Mouse (Mus musculus): ENCODE measurements around the gene Lmo4. TPM values are rescaled to one million over a fixed set of nuclear protein-coding genes. Genes with fewer than 3 reads are reported as not detected.
A peak's percentile ranks its signal among the peaks of the same experiment; 100 is the strongest.

Lmo4 gene
- polyA plus RNA-seq, 1 experiment = 304 TPM

DNA sequence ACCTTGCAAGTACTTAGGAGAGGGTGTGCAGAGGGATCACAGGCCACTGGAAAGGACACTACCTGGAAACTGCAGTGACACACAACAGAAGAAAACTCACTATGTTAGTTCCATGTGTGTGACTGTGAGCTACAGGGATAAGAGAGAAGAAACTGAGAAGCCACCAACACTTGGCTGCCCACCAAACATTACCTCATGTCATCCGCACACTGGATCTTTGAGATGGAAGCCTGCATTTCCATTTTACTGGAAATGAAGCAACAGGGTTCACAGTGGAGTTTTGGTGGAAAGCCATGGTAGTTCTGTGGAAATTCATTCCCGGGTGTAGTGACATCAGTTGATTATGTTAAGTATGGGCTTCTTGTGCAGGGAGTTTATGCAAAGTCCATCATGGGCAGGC lies 43.8 kb downstream of the Lmo4 start:
- no peak for DNase-seq (ENCODE audit: extremely low spot score in 1 of 2, low spot score in 1 of 2)

- no peak for DNase-seq (ENCODE audit: extremely low spot score in 1 of 2, low spot score in 1 of 2)
These were observed 49.3 kb downstream of the Lmo4 start for GRCm38 (mm10) chr3:144155746-144156145.

DNA sequence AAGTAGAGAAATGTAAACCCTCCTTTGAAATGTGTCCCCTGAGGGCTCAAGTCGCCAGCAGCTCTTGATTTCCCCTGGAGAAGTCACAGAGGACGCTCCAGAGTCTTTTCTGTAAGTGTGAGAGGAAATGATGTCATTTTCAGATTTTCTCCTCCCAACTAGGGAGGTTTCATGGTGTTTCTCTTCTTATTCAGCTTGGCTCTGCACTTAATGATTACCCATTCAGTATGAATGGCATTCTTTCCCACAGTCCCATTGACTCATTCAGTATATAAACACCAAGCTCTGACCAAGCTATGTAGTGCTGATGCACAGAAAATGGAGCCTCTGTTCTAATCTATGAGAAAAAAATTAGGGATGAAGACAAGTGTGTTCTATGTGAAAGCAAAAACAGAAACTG lies 51.6 kb downstream of the Lmo4 start:
- no peak for DNase-seq (ENCODE audit: extremely low spot score in 1 of 2, low spot score in 1 of 2)

DNA sequence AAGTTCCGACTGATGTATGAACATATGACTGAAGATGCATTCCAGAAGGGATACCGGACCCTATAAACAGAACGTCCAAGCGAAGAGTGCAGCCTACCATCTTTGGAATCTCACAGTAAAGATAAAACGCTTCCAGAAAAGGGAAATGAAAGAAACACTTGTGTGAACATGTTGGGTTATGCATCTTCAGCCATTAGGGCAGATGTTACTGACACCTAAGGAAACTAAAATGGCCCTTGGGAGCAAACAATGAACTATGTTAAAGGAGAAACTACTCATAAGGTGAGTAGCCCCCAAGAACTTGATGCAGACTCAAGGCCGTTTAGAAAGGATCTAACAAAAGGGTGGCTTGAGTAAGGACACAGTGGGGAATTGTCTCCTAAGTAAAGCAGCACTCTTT lies 54.0 kb downstream of the Lmo4 start:
- DNase-seq (ENCODE audit: extremely low spot score in 1 of 2, low spot score in 1 of 2) = no peak

GRCm38 (mm10) chr3:144148234-144148633 lies 56.8 kb downstream of the Lmo4 start:
- peak in 1 of 2 experiments; percentile 13 for DNase-seq (ENCODE audit: extremely low spot score in 1 of 2, low spot score in 1 of 2)

DNA sequence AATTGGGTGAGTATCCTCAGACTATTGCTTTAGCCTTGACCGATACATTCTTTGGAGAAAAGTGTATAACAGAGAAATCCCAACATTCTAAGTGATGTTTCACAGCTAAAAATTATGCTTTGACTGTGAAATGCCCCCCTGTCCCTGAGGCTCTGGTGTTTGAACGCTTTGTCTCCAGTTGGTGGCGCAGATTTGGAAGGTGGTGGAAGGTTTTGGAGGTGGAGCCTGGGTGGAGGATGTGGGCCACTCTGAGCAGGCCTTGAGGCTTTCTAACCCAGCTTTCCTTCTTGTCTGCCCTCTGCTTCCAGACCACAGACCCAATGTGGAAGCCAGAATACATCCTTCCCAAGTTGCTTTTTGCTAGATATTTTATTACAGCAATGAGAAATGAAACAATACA lies 57.8 kb downstream of the Lmo4 start:
- no peak for DNase-seq (ENCODE audit: extremely low spot score in 1 of 2, low spot score in 1 of 2)

DNA sequence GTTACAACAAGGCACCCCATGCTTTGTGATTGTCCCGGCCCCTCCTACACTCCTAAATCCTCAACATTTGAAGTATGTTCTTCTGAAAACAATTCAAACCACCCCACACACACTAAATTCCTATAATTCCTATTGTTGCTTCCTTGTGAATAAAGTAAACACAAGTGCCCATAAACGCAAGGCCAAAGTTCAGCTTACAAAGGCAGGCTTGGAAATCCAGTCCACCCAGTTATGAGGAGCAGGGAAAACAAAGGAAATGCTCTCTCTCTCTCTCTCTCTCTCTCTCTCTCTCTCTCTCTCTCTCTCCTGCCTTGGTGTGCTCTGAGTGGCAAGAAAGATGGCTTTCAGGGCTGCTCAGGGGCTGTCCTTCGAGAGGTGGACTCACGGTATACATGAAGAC lies 61.0 kb downstream of the Lmo4 start:
- no peak for DNase-seq (ENCODE audit: extremely low spot score in 1 of 2, low spot score in 1 of 2)

- no peak for DNase-seq (ENCODE audit: extremely low spot score in 1 of 2, low spot score in 1 of 2)
These were observed 62.1 kb downstream of the Lmo4 start for GRCm38 (mm10) chr3:144142939-144143338.

- DNase-seq (ENCODE audit: extremely low spot score in 1 of 2, low spot score in 1 of 2) = peak; percentile 16 to 58
These were observed 63.2 kb downstream of the Lmo4 start for GRCm38 (mm10) chr3:144141786-144142185.

GRCm38 (mm10) chr3:144140816-144141215 lies 64.2 kb downstream of the Lmo4 start:
- no peak for DNase-seq (ENCODE audit: extremely low spot score in 1 of 2, low spot score in 1 of 2)

DNA sequence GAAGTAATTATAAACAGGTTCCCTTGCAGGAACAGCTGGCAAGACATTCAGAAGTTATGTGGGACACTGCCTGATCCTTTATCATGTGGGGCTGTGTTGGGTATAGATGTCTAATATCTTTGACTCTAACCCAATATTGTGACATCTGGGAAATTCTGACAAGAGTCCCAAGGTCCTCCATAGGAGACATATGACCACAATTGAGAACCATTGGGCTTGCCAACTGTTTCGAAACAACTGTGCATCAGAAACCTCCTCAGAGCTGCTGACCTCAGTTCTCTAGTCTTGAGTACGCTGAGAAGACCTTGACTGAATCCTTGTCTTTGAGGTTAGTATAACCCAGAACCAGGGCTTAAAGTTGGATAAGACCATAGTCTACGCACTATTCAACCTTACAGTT lies 66.4 kb downstream of the Lmo4 start:
- no peak for DNase-seq (ENCODE audit: extremely low spot score in 1 of 2, low spot score in 1 of 2)

Measured in frontal cortex, adult 2 months (tissue).